Mouse (Mus musculus) activated CD4-positive, CD25-positive, alpha-beta regulatory T cell, adult 9 weeks (primary cell): Measurements from ENCODE around the gene Olfr394. TPM values are rescaled to one million over a fixed set of nuclear protein-coding genes. Genes with fewer than 3 reads are reported as not detected.

Source experiments
- polyA plus RNA-seq: library from polyadenylated mRNA; unstranded; fragments of 100-300 nt; shearing (Covaris generic); gene quantifications from one replicate; pipeline ENCODE4 v1.2.1, GENCODE M21; 2017

The Olfr394 gene
- polyA plus RNA-seq = not detected

GRCm38 (mm10) chr11:73890671-73891070 lies at the start of gene Olfr394:
Gene Olfr394 (minus strand): TSS chr11:73890771.

GRCm38 (mm10) chr11:73936377-73936776 lies 45.8 kb upstream of the Olfr394 start, which contains the start of gene Olfr23:
Gene Olfr23 (plus strand): TSS chr11:73936677.

DNA sequence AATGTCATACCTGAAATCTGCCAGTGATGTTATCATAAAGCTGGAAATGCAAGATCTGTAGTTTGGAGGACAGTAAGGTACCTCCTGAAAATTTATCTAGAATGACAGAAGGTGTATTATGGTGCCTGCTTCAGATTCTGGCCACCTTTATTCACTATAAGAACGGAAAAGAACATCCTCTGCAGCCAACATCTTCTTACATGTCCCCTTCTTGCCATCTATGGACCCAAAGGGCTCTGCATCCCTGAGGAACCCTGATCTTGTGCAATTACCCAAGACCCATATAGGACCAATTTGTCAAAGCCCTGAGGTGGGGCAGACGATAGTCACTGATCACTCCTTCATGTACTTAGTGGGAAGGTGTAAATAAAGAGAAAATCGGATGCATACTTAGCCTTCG lies 18.6 kb upstream of the Olfr394 start, which contains the start of gene Olfr395:
Gene Olfr395, minus strand, starts transcription at position 101 of the 400 bp plus-strand sequence.

GRCm38 (mm10) chr11:73851354-73851753 lies 39.2 kb downstream of the Olfr394 start, which contains the start of gene Olfr393:
Gene Olfr393 (minus strand): TSS chr11:73851454.

Other genes with a start within 250 kb of the Olfr394 start
- not detected for gene Zfp735, start 202.0 kb downstream of the Olfr394 start, polyA plus RNA-seq
- gene Olfr389, start 110.1 kb downstream of the Olfr394 start, polyA plus RNA-seq = not detected
- gene Olfr390, start 107.8 kb downstream of the Olfr394 start, polyA plus RNA-seq = not detected
- not detected for gene Olfr391-ps, start 87.7 kb downstream of the Olfr394 start, polyA plus RNA-seq
- gene Olfr392, start 73.7 kb downstream of the Olfr394 start, polyA plus RNA-seq = not detected
- not detected for gene Olfr393, start 39.3 kb downstream of the Olfr394 start, polyA plus RNA-seq
- not detected for gene Olfr395, start 18.5 kb upstream of the Olfr394 start, polyA plus RNA-seq
- not detected for gene Olfr23, start 45.9 kb upstream of the Olfr394 start, polyA plus RNA-seq
- gene Olfr397, start 70.0 kb upstream of the Olfr394 start, polyA plus RNA-seq = not detected
- gene Olfr398, start 99.6 kb upstream of the Olfr394 start, polyA plus RNA-seq = not detected
- not detected for gene Olfr139, start 165.8 kb upstream of the Olfr394 start, polyA plus RNA-seq
- not detected for gene Olfr399, start 165.8 kb upstream of the Olfr394 start, polyA plus RNA-seq
- not detected for gene Zfp616, start 179.2 kb upstream of the Olfr394 start, polyA plus RNA-seq
- not detected for gene Olfr401, start 222.9 kb upstream of the Olfr394 start, polyA plus RNA-seq